Mouse (Mus musculus): ENCODE measurements around the gene Ccr1. TPM values are rescaled to one million over a fixed set of nuclear protein-coding genes. Genes with fewer than 3 reads are reported as not detected.

The Ccr1 gene
- polyA plus RNA-seq, 1 experiment from 2014 or later: 1.5 TPM

DNA sequence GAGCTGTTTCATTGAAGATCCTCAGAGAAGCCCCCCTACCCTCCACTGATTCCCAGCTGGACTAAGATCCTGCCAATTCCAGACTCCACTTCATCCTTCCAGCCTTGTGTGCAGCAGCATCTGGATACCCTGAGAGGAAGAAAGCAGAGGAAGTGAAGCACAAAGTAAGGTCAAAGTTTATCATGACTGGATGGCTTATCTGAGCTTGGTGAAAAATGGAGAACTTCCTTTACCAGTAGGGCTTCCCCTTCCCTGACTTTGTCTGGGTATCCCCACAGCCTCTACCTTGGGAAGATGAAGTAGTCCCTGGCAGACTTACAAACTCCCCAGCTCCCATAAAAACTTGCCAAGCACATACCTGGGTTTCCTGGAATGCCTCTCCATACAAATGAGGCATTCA, 27.9 kb downstream of the Ccr1 start:
- Histone ChIP-seq H3K27me3 (ENCODE audit: control insufficient read depth, insufficient read depth, low read length) (no peaks in the 10 kb centered on the region), H3K9me3 (ENCODE audit: control insufficient read depth, low read length) (no peaks in the 10 kb centered on the region), H3K4me3 (replicated peaks; ENCODE audit: low read length) (no peak overlapping the region), H3K4me1 (replicated peaks; ENCODE audit: control insufficient read depth, insufficient read depth, low read length) (no peaks in the 10 kb centered on the region), H3K36me3 (replicated peaks; ENCODE audit: control insufficient read depth, insufficient read depth) (no peaks in the 10 kb centered on the region), H3K4me2 (replicated peaks) (no peak overlapping the region), H3K27ac (no peak overlapping the region), H3K9ac (no peak overlapping the region)
- DNase-seq (ENCODE audit: low spot score): no peak
- no peak for ATAC-seq (ENCODE audit: low FRiP score)

DNA sequence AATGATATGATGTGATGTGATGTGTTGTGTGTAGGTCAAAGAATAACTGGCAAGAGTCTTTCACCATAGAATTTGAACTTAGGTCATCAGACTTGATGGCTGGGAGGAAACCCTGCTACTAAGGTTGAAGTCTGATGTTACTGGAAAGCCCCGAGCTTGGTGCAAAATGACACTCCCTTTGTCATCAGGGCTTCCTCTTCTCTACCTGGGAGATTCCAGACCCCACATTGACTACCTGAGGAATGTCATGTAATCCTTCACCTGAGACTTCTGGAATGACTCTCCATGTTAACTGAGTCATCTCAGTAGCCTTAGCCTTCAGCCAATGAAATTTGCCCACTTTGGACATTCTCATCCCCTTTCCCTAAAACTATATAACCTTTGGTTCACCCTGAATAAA, 28.3 kb downstream of the Ccr1 start:
- Histone ChIP-seq H3K9me3 (ENCODE audit: control insufficient read depth, low read length) (no peaks in the 10 kb centered on the region), H3K9ac (no peak overlapping the region), H3K4me1 (replicated peaks; ENCODE audit: control insufficient read depth, insufficient read depth, low read length) (no peaks in the 10 kb centered on the region), H3K4me3 (replicated peaks; ENCODE audit: low read length) (no peak overlapping the region), H3K4me2 (replicated peaks) (no peak overlapping the region), H3K27ac (no peak overlapping the region), H3K27me3 (ENCODE audit: control insufficient read depth, insufficient read depth, low read length) (no peaks in the 10 kb centered on the region), H3K36me3 (replicated peaks; ENCODE audit: control insufficient read depth, insufficient read depth) (no peaks in the 10 kb centered on the region)
- 86% methylated on average over 1 of the region's 1 CpGs for WGBS
- no peak for ATAC-seq (ENCODE audit: low FRiP score)
- no peak for DNase-seq (ENCODE audit: low spot score)

DNA sequence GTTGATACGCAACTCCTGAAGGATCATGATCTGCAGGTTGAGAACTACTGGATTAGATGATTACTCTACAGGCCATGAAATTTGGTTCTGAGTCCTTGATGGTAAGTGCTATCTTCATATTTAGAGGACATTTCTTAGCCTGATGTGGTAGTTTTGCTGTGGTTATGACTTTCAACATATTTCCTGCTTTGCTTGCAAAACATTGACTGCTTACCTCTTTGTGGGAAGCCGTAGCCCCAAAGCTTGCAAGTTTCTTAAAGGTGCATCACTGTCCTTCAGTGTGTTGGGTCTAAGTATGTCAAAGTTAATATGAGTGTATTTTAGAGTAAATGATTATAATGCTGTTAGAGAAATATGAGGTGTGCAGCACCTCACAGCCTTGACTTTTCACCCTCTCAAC, 30.5 kb downstream of the Ccr1 start:
- ATAC-seq (ENCODE audit: low FRiP score): no peak
- DNase-seq (ENCODE audit: low spot score): no peak
- no peaks in the 10 kb centered on the region for H3K36me3 ChIP-seq (replicated peaks; ENCODE audit: control insufficient read depth, insufficient read depth)
- no peaks in the 10 kb centered on the region for H3K27me3 ChIP-seq (ENCODE audit: control insufficient read depth, insufficient read depth, low read length)
- no peak overlapping the region for H3K4me2 ChIP-seq (replicated peaks)
- H3K9me3 ChIP-seq (ENCODE audit: control insufficient read depth, low read length): no peaks in the 10 kb centered on the region
- 95% methylated on average over 2 of the region's 2 CpGs for WGBS
- no peak overlapping the region for H3K4me3 ChIP-seq (replicated peaks; ENCODE audit: low read length)
- no peaks in the 10 kb centered on the region for H3K4me1 ChIP-seq (replicated peaks; ENCODE audit: control insufficient read depth, insufficient read depth, low read length)
- H3K9ac ChIP-seq: no peak overlapping the region
- H3K27ac ChIP-seq: no peak overlapping the region

DNA sequence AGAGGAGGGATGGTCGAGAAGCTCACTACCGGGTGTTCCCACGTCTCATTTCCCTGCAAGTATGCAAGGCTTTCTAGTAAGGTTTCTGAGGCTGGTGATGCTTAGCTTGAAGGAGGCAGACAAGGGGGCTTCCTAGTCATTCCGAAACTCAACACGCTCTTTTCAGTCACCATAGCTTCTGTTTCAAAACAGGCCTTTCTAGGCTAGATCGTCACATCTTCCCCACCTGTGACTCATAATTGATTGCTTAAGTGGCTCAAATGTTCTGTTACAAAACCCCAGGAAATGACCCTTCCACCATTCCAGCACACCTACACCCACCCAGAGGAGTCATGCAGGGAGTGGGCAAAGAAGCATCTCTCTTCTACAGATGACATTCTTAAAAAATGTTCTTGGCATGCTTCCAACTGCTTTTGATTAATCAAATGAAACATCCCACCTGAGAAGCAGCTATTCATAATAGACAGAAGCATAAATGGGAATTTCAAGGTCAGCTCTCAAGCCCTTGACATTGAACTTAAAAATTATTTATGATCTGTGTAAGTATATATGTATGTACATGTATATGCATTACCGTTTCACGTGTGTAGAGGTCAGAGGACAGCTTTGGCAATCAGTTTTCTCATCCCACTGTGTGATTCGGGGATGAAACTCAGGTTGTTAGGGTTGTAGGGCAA, 31.8 kb downstream of the Ccr1 start:
- H3K36me3 ChIP-seq (replicated peaks; ENCODE audit: control insufficient read depth, insufficient read depth): no peaks in the 10 kb centered on the region

DNA sequence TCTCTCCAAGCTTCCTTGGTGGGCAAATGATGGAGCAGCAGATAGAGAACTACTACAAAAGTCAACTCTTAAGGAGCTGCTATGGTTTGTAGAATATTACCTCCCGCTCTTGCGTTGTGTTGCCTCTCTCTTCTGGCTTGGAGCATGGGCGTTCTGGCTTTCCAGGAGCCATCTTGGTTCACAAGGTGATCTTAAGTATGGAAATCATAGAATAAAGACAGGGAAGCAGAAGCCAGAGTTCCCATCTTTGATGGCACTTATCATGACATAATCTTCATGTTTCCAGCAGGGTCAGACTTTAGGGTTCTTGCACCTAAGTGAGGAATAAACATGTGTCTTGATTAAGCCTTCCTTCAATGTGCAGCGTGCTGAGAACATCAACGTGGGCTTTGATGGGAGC, 32.7 kb downstream of the Ccr1 start:
- DNase-seq (ENCODE audit: low spot score) (no peak), ATAC-seq (ENCODE audit: low FRiP score) (no peak)
- Histone ChIP-seq H3K9ac (no peak overlapping the region), H3K27me3 (ENCODE audit: control insufficient read depth, insufficient read depth, low read length) (no peaks in the 10 kb centered on the region), H3K4me1 (replicated peaks; ENCODE audit: control insufficient read depth, insufficient read depth, low read length) (no peaks in the 10 kb centered on the region), H3K4me3 (replicated peaks; ENCODE audit: low read length) (no peak overlapping the region), H3K4me2 (replicated peaks) (no peak overlapping the region), H3K36me3 (replicated peaks; ENCODE audit: control insufficient read depth, insufficient read depth) (no peaks in the 10 kb centered on the region), H3K9me3 (ENCODE audit: control insufficient read depth, low read length) (no peaks in the 10 kb centered on the region), H3K27ac (no peak overlapping the region)
- 91% methylated on average over 5 of the region's 5 CpGs for WGBS

More for the DNA sequence above, 31.8 kb downstream of the Ccr1 start:
- WGBS: 91% methylated on average over 9 of the region's 9 CpGs
- H3K4me2 ChIP-seq (replicated peaks): no peak overlapping the region
- H3K4me3 ChIP-seq (replicated peaks; ENCODE audit: low read length): no peak overlapping the region
- H3K4me1 ChIP-seq (replicated peaks; ENCODE audit: control insufficient read depth, insufficient read depth, low read length): no peaks in the 10 kb centered on the region
- H3K9me3 ChIP-seq (ENCODE audit: control insufficient read depth, low read length): no peaks in the 10 kb centered on the region
- H3K27ac ChIP-seq: no peak overlapping the region
- ATAC-seq (ENCODE audit: low FRiP score) (no peak), DNase-seq (ENCODE audit: low spot score) (no peak)
- H3K9ac ChIP-seq: no peak overlapping the region
- no peaks in the 10 kb centered on the region for H3K27me3 ChIP-seq (ENCODE audit: control insufficient read depth, insufficient read depth, low read length)

DNA sequence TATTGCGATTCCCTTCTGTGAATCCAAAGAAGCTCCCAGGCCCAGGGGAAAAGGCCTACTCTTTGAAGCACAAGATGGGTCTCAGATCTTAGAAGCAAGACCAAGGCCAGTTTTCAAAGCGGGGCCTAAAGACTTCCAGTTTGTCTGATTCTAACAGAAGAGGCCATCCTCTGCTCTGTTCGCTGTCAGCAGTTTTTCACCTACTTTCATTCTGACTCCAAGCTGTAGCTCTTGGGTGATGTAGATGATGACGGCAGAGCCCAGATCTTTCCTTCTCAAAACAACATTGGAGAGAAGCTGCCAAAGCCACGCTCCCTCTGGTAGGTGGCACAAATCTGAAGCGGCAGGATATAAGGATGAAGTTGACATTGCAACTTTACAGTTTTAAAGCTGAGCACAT, 33.1 kb downstream of the Ccr1 start:
- Histone ChIP-seq H3K27me3 (ENCODE audit: control insufficient read depth, insufficient read depth, low read length) (no peaks in the 10 kb centered on the region), H3K36me3 (replicated peaks; ENCODE audit: control insufficient read depth, insufficient read depth) (no peaks in the 10 kb centered on the region), H3K4me3 (replicated peaks; ENCODE audit: low read length) (no peak overlapping the region), H3K27ac (no peak overlapping the region), H3K9me3 (ENCODE audit: control insufficient read depth, low read length) (no peaks in the 10 kb centered on the region), H3K4me1 (replicated peaks; ENCODE audit: control insufficient read depth, insufficient read depth, low read length) (no peaks in the 10 kb centered on the region), H3K9ac (no peak overlapping the region), H3K4me2 (replicated peaks) (no peak overlapping the region)
- ATAC-seq (ENCODE audit: low FRiP score): no peak
- DNase-seq (ENCODE audit: low spot score): no peak
- WGBS: 93% methylated on average over 6 of the region's 6 CpGs

DNA sequence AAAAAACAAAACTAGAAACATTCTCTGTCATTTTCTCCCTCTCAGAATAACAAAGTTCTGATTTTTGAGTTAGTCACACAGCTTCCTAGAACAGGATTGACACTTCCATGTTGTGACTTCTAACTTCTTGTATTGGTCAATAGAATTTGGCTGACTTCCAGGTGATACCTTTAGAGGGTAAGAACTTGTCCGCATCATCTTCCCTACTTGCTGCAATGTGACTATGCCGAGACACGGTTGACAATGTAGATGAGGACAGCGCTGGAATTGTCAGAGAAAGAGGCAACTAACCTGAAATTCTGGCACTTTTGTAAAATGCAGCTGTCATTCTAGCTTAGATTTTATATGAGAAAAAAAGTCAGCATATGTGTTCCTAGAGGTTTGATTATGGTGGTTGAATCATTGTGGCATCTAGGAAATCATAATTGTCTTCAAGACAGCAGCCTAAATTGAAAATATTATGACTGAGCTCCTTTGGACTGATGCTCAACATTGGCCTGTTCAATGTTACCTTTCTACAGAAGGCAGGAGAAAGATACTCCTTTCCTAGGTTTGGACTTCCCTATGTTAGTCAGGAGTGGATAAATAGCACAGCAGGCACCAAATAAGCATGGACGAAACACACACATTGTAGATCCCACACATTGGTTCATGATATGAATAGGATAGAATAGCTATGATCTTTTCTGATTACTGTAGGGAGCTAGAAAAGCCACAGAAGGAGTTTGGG, 34.6 kb downstream of the Ccr1 start:
- Histone ChIP-seq H3K9ac (no peak overlapping the region), H3K4me3 (replicated peaks; ENCODE audit: low read length) (no peak overlapping the region), H3K27me3 (ENCODE audit: control insufficient read depth, insufficient read depth, low read length) (no peaks in the 10 kb centered on the region), H3K4me1 (replicated peaks; ENCODE audit: control insufficient read depth, insufficient read depth, low read length) (no peaks in the 10 kb centered on the region), H3K9me3 (ENCODE audit: control insufficient read depth, low read length) (no peaks in the 10 kb centered on the region), H3K27ac (no peak overlapping the region), H3K4me2 (replicated peaks) (no peak overlapping the region), H3K36me3 (replicated peaks; ENCODE audit: control insufficient read depth, insufficient read depth) (no peaks in the 10 kb centered on the region)
- 96% methylated on average over 5 of the region's 5 CpGs for WGBS
- DNase-seq (ENCODE audit: low spot score) (no peak), ATAC-seq (ENCODE audit: low FRiP score) (no peak)

DNA sequence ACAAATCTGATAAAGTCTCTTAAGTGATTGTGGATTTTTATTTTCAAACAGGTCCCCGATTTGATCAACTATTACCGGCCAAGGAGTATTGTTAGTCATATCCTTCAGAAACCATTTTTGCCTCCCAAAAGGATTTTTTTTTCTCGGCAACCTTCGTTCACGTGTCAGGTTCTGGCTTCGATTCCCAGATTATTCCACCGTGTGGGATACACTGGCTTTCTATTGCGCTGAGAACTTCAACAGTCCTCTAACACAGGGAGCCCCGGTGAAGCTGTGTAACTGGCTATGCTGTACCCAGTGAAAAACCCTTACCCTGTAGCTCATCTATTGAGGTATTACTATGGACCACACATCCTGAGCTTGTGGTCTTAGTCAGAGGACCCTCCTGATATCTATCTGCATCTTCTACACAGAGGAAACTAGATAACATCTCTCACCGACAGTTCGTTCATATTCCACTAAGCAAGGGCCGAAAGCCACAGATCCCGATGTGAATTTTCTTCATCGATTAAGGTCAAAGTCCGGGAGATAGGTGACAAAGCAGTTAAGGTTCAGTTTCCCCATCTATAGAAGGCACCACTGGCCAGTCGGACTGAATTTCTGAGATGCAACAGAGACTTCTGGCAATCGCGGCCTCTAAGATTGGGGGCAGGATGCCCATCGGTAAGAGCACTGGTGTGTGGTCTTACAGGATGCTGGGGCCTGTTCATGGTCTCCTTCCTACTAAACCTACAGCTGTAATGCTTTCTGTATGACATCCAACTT, 35.4 kb downstream of the Ccr1 start:
- ATAC-seq (ENCODE audit: low FRiP score) (no peak), DNase-seq (ENCODE audit: low spot score) (no peak)
- 96% methylated on average over 19 of the region's 19 CpGs for WGBS
- H3K9ac ChIP-seq: no peak overlapping the region
- no peaks in the 10 kb centered on the region for H3K4me1 ChIP-seq (replicated peaks; ENCODE audit: control insufficient read depth, insufficient read depth, low read length)
- H3K27me3 ChIP-seq (ENCODE audit: control insufficient read depth, insufficient read depth, low read length): no peaks in the 10 kb centered on the region
- H3K4me3 ChIP-seq (replicated peaks; ENCODE audit: low read length): no peak overlapping the region
- no peaks in the 10 kb centered on the region for H3K36me3 ChIP-seq (replicated peaks; ENCODE audit: control insufficient read depth, insufficient read depth)
- H3K9me3 ChIP-seq (ENCODE audit: control insufficient read depth, low read length): no peaks in the 10 kb centered on the region
- no peak overlapping the region for H3K27ac ChIP-seq
- no peak overlapping the region for H3K4me2 ChIP-seq (replicated peaks)

DNA sequence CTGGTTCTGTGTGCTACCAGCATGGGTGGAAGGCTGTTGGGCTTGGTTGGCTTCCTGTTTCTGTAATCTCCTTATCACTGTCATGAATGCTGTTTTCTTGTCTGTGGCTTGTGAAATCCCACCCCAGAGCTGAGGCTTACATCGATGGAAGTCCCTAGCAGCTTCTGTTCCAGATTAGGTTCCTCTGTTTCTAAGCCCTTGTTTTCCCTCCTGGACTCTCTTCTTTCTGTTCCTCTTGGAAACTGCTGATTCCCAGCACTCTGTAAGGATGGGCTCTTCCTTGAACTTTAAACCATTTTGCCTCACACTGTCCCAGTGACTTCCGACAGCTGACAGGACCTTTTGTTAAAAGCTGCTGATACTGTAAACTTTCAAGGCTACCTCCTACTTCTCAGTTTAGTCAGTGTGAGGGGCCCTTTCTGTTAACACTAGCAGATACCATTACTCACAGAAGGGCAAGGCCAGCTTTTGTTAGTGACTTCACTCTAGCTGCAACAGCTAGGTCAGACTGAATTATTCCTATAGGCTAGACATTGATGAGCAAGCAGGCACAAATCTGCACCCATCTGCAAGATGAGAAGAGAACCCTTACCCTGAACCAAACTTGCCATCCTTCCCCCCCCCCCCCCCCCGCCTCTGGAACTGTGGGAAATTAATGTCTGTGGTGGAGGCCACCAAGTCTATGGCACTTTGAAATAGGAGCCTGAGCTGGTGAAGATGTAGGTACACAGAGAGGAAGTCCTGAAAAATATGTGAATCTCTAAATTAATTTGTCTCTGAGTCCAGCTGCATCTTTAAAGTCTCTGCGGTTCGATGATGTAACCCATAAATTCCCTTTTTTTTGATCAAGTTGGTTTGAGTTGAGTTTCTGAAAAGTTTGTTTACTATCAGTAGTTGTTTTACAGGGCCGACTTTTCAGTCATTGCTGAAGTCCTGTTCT, 36.5 kb downstream of the Ccr1 start:
- Histone ChIP-seq H3K4me1 (replicated peaks; ENCODE audit: control insufficient read depth, insufficient read depth, low read length) (no peaks in the 10 kb centered on the region), H3K27me3 (ENCODE audit: control insufficient read depth, insufficient read depth, low read length) (no peaks in the 10 kb centered on the region), H3K4me3 (replicated peaks; ENCODE audit: low read length) (no peak overlapping the region), H3K9me3 (ENCODE audit: control insufficient read depth, low read length) (no peaks in the 10 kb centered on the region), H3K9ac (no peak overlapping the region), H3K27ac (no peak overlapping the region), H3K4me2 (replicated peaks) (no peak overlapping the region), H3K36me3 (replicated peaks; ENCODE audit: control insufficient read depth, insufficient read depth) (no peaks in the 10 kb centered on the region)
- ATAC-seq (ENCODE audit: low FRiP score) (no peak), DNase-seq (ENCODE audit: low spot score) (no peak)
- WGBS: 79% methylated on average over 6 of the region's 6 CpGs

All from hindbrain, embryonic 14.5 days (tissue).